Mouse (Mus musculus) inflammation-experienced regulatory T-cells, adult 6 months (primary cell): ENCODE measurements around the gene Tlk2. TPM values are rescaled to one million over a fixed set of nuclear protein-coding genes. Genes with fewer than 3 reads are reported as not detected.

Source experiments
- ATAC-seq: one replicate; pipeline ENCODE4 v1.8.0; 2017
- polyA plus RNA-seq, 3 experiments: library from polyadenylated mRNA; unstranded; fragments of 100-300 nt; shearing (Covaris generic); gene quantifications; one replicate each; pipeline ENCODE4 v1.2.1; 2017

Gene Tlk2
- polyA plus RNA-seq, 3 experiments from 2014 or later: 18.1 to 28.7 (median 20.4) TPM

GRCm38 (mm10) chr11:105313633-105314014 lies 135.0 kb downstream of the Tlk2 start:
- ATAC-seq: no peak

DNA sequence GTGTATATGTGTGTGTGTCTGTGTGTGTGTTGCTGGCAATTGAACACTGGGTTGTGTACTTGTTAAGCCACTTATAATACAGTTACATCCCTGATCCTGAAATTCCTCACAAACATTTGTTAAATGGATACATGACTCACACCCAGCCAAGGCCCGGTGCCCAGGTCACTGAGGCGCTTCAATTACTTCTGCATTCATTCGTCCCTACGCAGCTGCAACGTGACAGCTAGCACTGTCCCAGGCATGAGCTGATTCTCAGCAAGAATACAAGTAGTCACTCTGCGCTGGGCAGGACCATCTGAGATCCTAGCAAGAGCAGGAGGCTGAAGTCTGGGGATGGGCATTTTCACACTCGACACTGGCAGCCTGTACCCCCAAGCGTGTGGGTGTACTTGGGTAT lies 136.7 kb downstream of the Tlk2 start:
- no peak for ATAC-seq

DNA sequence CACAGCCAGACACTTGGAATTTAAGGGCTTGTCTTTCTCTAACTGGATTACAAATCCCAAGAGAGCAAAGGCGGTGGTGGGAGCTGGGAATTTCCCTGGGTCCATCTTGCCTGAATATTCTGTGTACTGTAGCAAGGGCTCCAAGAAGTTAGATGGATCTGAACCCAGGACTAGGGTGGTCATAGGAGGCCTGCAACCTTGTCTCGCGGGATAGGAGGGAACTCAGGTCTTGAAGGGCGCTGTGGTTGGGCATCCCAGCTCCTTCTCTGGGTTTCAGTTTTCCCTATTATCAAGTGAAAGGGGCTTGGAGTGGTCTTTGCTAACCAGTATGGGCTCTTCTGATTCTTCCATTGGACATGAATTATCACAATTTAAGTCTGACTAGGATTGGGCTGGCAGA lies 137.5 kb downstream of the Tlk2 start:
- no peak for ATAC-seq

DNA sequence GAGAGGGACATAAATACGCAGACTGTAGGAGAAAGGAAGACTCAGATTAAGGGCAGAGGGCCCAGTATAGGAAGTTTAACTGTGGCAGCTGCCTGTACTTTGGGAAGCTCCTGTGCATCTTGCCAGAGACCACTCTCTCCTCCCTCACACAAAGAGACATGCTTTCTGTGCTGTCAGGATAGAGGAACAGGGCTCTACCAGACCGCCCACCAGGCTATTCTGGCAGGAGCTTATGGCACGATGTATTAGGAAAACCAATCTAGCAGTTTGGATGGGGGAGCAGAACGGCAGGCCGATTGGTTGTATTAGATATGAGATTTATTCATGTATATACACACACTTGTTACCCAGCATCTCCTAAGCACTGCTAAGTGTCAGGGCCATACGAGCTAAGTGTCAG lies 139.2 kb downstream of the Tlk2 start:
- ATAC-seq: no peak

GRCm38 (mm10) chr11:105321090-105321489 lies 142.5 kb downstream of the Tlk2 start:
- no peak for ATAC-seq

- no peak for ATAC-seq
Observed at GRCm38 (mm10) chr11:105323530-105323929, 144.9 kb downstream of the Tlk2 start.

GRCm38 (mm10) chr11:105327101-105327500 lies 148.5 kb downstream of the Tlk2 start:
- ATAC-seq: no peak

DNA sequence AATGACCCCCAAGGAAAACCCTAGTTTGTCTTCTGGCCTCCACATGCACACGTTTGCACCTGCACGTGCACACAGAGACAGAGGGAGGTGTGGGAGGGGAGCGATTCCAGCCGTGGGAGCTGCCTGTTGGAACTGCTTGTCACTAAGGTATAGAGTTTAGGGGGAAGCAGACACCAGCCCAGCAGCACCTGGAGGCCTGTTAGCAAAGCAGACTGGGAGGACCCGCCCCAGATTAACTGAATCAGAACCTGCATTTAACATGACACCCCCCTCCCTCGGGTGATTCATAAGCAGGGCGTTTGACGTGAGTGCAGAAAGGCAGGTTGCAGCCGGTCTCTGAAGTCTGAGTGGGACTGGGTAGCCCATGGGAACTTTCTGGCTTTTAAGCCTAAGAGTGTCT lies 151.4 kb downstream of the Tlk2 start:
- no peak for ATAC-seq

GRCm38 (mm10) chr11:105331129-105331528 lies 152.5 kb downstream of the Tlk2 start:
- ATAC-seq: no peak

DNA sequence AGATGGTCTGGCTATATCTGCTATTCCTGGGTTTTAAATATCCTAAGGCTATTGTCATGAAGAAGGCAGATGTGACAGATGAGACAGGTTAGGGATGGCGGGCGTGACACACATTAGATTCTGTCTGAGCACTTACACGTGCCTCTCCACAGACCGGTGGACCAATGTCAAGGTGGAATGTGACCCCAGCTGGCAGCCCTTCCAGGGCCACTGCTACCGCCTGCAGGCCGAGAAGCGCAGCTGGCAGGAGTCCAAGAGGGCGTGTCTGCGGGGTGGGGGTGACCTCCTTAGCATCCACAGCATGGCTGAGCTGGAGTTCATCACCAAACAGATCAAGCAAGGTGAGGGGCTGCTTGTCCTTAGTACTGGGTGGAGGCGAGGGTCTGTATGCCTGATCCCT lies 153.1 kb downstream of the Tlk2 start:
- no peak for ATAC-seq

- ATAC-seq: no peak
Observed at GRCm38 (mm10) chr11:105332468-105332867, 153.9 kb downstream of the Tlk2 start.

Other genes starting within 250 kb of the Tlk2 start
- gene Efcab3, start 115.2 kb upstream of the Tlk2 start, polyA plus RNA-seq: not detected
- 10 to 100 TPM; 12.5 to 21.4 (median 20.0) TPM for gene Mettl2, start 52.4 kb upstream of the Tlk2 start, polyA plus RNA-seq
- not detected for gene Gm10842, start 31.9 kb upstream of the Tlk2 start, polyA plus RNA-seq
- not detected for gene Mrc2, start 113.8 kb downstream of the Tlk2 start, polyA plus RNA-seq